Mouse (Mus musculus) spleen, adult 2 months (tissue): ENCODE measurements at regions not wholly inside any gene's neighbourhood (a gene's known extent, or its start where the extent isn't known, plus 50 kb on each side); places are given as distances from the start of the nearest gene placed in this dataset.

Source experiments
- CTCF ChIP-seq: fragments of 200-500 bp; IDR thresholded peaks from 2 replicates; pipeline ENCODE4 v1.5.1; 2011; ENCODE audit warnings: mild to moderate bottlenecking, inconsistent platforms; ENCODE audit not compliant: insufficient read depth, insufficient read length, insufficient replicate concordance; ENCODE audit errors: extremely low read depth
- POLR2A ChIP-seq: fragments of 200-500 bp; IDR thresholded peaks from 2 replicates; pipeline ENCODE4 v1.6.1; 2011; ENCODE audit warnings: low read depth, low read length, inconsistent platforms

GRCm38 (mm10) chr4:55805255-55806051, 273.2 kb upstream of the Klf4 start:
- TF ChIP-seq CTCF (no peak), POLR2A (no peak)
